Mouse (Mus musculus) megakaryocyte, adult 5-6 weeks (primary cell): ENCODE measurements around the gene Zap70. TPM values are rescaled to one million over a fixed set of nuclear protein-coding genes. Genes with fewer than 3 reads are reported as not detected.
A peak's percentile ranks its signal among the peaks of the same experiment; 100 is the strongest.

Experiments used
- ATAC-seq: 2 replicates; pipeline ENCODE4 v1.8.0; 2016; ENCODE audit warnings: mild to moderate bottlenecking, inconsistent platforms; ENCODE audit not compliant: poor library complexity, severe bottlenecking
- total RNA-seq, 2 experiments: library from RNA; stranded (forward) in 1 of 2; stranded (reverse) in 1 of 2; fragments of 153-499, 151-499 nt in 1 of 2; fragments of 221-1000, 200-1000 nt in 1 of 2; gene quantifications; 2 replicates each; pipeline versions ENCODE4 v1.2.3 to v1.2.4; 2015 to 2017

The Zap70 gene
- 0.71 and 1.7 TPM in 2 replicates for total RNA-seq (2015)
- total RNA-seq (2017): 0.77 and 1.5 TPM in 2 replicates

DNA sequence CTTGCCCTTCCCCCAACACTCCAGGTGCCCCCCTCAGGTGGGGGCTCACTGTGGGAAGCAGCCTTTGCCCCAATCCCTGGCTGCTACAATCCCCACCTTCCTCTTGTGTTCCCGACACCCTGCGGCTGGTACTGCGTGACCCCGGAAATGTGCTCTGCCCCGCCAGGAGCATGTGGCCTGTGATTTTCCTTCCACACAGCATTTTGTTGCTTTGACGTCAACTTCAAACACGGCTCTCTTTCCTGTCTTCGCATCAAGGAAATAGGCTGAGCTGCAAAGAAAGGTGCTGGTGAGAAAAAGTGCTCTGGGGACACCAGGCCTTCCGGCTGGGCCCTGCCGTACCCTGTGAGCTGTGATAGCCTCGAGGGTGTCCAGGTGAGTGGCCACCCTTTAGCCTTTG, at the start of gene Zap70:
Zap70 (plus strand) TSS at position 231 of the 400 bp plus-strand sequence.
- peak; percentile 52 for ATAC-seq

DNA sequence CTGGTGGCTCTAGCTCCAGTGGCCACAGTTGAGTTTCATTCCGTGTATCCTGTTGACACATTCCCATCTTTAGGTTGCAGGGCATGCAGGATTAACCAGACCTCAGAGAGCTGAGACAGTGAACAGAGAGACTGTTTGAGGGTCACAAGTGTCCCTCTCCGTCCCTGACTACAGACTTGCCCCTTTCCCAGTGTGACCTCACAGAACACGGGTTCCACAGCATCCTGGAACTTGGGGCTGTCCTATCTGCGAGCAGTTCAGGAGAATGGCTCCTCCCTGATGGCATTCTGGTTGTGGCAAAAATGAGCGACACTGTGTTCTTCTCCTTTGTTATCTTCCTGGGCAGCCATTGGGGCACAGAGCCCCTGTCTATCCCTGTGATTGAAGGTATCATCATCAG, 47.3 kb upstream of the Zap70 start, which contains the start of gene Actr1b:
Actr1b (minus strand) TSS at position 112 of the 400 bp plus-strand sequence.
- no peak for ATAC-seq

DNA sequence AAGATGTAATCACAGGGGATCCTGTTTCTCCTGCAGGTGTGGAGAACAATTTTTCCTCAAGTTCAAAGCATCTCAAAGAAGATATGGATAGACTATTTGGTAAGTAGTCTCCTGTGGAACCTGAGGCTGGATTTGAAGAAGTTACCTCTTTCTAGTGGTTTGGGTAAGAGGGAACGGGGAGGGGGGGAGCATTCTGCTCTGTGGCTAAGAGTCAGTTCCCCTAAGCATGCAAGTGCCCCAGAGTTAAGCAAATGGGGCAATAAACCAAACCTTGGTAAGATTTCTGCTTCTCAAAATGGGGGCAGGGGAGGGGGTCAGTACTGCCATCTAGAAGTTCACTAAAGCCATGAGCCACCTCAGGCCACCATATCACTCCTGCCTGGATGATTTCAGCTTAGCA, 42.8 kb upstream of the Zap70 start:
- ATAC-seq: peak; percentile 74

DNA sequence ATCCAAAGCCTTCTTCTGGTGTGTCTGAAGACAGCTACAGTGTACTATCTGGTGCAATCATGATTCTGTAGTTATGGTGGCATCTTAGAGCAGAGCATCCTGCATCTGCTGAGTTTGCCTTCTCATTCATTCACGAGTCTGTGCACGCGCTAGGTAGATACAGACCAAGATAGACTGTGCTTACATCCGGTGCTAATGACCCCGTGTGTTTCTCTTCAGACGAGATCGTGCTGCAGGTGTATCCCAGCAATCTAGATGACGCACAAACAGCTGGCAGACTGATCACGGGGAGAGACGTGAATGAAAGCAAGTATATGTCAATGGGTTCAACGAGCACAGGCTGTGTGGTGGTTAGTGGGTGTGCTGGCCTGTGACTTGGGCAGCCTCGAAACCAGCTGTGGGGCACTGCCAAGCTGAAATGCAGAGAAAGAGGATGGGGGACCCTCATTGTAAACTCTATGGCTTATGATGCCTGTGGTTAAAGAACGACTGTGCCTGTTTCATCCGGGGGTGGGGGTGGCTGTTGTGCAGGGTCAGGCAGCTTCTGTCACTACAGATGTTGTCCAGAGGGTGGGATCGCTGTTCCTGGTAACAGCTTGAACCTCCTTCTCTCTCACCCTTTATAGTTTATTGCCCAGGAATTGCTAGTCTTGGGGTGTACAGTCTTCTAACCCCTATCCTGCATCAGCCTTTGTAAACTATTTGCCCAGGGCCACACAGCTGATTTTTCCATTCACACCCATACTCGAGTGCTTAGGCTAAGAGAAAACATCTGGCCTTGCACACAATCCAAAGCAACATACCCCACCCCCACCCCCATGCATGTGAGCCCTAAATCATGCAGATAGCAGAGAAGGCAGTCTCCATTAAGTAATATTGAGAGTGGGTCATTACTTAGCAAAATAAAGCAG, 38.2 kb upstream of the Zap70 start:
- ATAC-seq: 0 out of 2 replicates have a peak, but pooled peaks have one; percentile 18

DNA sequence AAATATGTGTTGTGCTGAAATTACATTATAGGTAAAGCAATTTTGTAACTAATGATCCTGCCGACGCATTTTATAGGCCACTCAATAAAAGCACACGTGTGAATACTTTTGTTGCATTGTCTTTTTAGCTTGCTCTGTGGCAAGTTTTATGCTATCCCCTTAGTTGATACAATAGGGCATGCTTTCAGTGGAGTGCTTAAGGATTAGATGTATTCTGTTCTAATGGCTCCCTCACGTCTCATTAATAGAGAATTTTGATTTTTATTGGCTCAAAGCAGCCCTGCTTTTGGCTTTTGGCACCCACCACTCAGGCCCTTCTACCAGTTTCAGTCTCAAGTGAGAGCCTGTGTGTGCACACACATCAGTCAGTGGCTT, 37.6 kb upstream of the Zap70 start:
- no peak for ATAC-seq

DNA sequence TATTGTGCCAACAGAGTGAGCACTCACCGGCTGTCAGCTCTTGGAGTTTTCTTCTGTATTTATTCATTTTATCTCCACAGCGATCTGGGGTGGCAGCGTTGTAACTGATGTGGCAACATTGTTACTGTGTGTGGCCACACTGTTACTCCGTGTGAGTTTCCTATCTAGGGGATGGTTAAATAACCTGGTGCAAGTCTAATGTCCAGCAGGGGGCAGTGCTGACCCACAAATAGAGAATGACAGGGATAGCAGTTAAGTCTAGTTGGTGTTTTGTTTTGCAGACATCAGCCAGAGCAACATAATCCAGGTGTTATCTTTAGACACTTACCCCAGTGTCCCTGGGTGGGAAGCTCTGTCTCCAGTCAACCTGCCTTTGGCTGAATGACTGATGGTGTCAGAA, 24.3 kb upstream of the Zap70 start:
- ATAC-seq: peak; percentile 91

DNA sequence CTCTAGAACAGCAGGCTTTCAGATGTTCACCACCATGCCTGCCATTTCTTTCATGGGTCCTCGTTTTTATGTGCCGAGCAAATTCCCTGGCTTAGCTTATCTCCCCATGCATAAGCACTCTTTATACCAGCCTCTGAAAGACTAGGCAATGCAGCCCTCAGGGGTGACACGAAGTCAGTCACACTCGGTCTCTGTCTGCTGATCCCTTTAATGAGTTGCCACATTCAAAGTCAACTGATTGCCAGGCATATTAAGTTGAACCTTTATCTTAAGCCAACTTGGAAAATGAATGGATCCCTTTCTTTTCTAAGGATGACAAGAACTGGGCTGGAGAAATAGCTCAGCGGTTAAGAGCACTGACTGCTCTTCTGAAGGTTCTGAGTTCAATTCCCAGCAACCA, 22.4 kb upstream of the Zap70 start:
- no peak for ATAC-seq

DNA sequence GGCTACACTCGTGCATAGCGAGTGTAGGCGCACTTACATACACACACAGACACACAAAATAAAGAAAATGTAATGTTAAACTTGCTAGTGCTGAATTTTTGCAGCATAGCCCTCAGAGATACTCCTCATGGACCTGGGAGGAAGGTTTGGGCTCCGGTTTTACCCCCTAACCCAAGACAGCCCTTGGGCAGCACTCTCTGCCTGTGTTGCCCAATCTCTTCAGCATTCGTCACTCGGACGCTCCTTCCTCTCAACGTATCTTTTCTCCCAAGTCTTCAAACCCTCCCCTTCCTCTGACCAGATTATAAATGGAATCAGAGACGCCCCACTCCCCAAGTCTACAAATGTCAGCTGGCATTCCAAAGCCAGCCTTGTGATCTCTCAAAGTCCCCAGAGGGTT, 18.6 kb upstream of the Zap70 start:
- ATAC-seq: no peak

DNA sequence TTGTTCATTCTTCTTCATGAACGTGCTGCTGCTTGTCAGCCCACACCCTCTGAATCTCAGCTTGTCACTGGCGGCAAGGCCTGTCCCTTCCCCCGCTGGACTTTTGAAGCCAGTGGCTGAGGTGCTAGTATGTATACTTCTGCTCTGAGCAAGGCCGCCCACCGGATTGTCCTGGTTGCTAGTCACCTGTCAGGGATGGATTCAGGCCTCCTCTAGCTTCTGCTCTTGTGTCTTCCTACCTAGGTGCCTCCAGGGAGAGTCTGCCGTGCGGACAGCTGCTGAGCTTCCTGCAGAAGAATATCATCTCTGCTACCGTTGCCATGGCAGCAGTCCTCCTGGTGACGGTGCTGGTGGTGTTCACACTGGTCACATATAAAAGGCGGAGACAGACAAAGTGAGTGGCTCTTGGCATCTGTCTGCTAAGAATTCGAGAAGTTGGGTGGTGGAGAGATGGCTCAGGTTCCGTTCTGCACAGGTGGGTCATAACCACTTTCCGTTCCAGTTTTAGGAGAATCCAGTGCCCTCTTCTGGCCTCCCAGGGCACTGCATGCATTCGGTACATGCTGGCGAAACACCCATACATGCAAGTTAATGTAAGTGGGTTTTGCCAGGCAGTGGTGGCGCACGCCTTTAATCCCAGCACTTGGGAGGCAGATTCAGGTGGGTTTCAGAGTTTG, 17.2 kb upstream of the Zap70 start:
- peak; percentile 80 for ATAC-seq

DNA sequence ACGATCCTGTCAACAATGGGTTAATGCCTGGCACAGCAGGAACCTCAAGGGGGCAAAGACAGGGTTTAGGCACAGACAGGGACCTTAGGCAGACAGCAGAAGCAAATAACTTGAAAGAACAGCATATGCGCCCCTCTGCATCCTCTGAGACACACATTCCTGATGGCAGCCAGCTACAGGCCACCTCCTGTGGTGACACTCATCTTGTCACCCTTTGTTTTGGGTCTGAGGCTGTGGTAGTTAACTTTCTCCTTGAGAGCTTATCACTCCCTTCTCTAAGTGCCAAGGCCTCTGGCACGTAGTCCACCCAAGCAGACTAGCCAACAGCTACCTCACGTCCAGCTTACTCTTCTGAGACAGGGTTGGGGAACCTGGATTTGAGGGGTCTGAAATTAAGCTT, 15.9 kb upstream of the Zap70 start:
- no peak for ATAC-seq

DNA sequence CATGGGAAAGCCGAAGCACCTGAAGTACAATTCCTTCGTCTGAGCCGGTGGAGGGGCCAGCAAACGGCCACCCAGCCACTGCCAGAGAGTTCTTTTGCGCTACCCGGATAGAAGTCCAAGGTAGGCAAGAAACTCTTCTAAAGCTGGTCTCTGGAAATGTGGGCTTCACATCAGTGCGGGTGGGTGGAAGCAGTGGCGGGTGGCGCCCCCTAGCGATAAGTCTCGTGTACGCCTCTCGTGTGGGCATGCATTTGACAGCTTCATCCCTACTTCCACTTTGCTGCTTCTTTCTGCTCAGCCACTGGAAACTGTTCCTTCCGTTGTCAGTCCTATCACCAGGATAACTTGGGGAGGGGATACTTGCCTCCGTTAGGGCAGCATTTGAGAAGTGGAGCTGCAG, 15.1 kb upstream of the Zap70 start:
- ATAC-seq: no peak

DNA sequence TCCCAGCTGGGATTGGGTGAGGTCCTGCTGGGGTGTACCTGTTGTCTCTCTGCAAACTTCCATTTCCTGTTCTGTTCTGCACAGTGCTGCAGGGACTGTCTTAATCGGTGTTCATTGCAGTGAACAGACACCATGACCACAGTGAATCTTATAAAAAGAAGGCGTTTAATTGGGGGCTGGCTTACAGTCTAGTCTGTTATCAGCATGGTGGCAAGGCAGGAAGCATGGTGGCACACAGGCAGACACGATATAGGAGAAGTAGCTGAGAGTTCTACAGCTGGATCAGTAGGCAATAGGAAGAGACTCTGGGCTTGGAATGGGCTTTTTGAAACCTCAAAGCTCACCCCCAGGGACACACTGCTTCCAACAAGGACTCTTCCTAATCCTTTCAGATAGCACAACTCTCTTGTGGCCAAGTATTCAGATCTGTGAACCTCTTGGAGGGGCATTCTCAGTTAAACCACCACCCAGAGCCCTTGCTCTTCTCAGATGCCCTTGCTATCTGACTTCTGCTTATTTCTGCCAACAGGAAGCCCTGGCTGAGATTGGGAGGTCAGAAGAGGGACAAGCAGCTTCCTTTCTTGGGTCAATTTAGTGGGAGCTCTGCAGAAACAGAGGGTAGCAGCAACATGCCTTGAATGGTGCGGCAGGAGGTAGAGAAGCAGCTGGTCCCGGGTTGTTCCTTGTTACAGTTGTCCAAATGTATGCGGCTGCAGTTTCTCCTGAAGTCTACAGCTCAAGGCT, 7.5 kb upstream of the Zap70 start:
- no peak for ATAC-seq

DNA sequence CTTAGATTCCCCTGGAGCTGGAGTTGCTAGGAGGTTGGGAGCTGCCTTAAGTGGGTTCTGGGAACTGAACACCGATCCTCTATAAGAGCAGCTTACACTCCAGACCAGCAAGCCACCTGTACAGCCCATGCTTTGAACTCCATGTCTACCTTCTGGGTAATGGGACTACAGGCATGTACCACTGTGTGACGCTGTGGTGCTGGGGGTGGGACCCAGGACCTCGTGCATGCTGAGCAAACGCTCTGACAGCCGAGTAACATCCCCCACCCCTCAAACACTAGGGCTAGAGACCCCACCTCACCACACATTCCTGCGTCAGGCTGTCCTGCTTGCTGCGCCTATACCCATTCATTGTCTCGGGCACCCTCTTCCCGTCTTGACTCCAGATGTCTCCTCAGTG, 3.0 kb upstream of the Zap70 start:
- no peak for ATAC-seq

DNA sequence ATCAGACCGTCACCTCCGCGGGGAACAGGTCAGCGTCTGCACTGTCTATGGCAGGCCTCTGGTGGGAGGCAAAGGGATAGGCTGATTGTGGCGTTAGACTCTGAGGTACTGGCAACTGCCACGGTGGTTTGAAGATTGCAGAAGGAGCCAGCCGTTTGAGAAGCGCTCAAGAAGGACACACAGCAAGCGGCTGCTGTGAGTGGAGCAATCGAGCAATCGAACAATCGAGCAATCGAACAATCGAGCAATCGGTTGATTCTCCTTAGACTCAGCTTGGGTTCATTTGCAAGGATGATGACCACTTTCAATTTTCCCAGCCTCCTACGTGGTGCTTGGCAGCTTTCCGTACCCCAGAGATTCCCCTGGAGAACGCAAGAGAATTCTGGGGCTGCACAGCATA, 2.5 kb upstream of the Zap70 start:
- ATAC-seq: no peak

DNA sequence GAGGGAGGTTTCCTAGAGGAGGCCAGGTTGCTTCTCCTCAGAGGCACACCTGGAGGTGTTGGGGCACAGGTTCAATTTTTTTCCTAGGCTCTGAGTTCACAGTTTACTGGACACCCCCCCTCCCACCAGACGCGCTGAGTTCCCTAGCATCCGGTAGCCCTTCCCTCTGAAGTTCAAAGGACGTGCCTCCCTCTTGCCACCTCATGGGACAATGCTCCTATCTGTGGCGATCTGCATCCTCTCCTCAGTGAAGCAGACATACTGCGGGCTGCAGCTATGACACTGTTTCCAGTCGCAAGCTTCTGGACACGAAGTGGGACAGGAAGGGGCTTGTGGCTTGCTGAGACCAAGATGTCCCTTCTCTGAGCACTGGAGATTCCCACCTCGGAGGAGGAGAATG, 1.2 kb upstream of the Zap70 start:
- no peak for ATAC-seq

DNA sequence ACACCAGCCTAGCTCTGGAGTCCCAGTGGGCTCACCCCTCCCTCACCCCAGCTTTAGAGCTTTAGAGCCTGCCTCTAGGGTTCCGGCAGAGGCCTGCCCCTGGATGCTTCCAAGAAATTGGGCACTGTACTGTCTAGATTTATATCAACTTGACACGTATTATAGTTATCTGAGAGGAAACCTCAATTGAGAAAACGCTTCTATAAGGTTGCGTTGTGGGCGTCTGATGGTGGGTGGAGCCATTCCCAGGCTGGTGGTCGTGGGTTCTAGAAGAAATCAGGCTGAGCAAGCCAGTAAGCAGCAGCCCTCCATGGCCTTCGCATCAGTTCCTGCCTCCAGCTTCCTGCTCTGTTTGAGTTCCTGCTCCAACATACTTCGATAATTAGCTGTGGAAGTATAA, 537 bp upstream of the Zap70 start:
- no peak for ATAC-seq

DNA sequence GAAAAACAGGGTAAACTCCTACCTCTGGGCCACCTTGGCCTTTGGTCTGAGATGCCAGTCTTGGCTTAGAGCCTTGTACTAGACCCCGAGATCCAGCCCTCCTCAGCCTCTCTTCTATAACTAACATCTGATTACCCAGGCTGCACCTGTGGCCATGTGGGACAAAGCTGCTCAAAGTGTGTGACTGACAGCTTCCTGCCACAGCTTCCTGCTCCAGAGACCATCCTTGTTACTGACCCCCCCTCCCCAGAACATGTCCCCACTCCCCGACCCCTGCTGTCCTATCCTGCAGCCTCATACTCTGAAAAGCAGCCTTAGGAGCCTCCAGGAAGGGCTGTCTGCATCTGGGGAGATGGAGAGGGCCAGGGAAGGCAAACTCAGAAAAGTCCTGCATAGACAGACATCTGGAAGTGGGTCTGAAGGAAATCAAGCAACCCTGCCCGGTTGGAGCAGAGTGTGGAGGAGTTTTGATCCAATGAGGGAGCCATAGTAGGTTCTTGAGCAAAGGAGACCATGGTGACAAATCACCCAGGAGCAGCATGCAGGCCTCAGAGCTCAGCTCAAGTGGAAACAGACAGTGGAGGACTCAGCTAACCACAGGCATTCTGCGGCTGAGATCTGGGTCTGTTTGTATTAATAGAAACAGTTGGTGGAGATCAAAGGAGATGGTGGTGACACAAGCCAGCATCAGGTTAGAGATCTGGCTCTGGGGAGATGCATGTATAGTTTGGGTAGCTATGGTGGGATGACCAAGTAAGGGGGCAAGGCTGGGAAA, 5.0 kb downstream of the Zap70 start:
- ATAC-seq: peak; percentile 54

DNA sequence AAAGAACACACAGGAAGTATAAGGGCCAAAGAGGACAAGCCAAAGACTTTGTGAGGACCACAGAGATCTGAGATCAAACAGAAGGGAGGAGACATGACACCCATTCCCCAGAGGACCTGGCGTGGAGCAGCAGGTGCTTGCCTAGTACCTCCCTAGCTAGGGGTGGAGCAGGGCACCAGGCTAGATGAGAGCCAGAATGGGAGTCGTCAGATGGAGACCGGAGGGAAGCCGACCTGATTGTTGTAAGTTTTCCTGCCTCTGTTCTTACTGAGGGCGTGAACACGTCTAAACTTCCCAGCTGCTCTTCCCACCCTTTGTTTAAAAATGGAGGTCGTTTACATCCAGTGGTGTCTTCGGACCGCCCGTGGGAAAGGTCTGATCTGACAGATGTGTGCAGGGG, 5.7 kb downstream of the Zap70 start:
- ATAC-seq: no peak

DNA sequence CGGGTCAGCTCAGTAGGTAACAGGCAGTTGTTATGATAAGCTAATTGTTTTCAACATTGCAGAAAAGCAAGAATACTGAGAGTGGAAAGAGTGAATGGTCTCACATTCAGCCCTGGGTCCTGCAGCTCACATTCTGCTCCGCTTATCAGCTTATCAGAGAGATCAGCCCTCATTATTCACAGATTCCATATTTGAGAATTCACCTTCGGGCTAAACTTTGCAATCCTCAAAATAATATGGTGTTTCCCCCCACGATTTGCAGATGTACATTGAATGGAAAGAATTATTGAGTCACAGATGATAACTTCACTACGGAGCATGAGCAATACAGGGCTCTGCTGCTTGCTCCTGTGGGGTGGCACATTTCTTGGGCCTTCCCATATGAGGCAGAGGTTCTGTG, 7.2 kb downstream of the Zap70 start:
- ATAC-seq: no peak

DNA sequence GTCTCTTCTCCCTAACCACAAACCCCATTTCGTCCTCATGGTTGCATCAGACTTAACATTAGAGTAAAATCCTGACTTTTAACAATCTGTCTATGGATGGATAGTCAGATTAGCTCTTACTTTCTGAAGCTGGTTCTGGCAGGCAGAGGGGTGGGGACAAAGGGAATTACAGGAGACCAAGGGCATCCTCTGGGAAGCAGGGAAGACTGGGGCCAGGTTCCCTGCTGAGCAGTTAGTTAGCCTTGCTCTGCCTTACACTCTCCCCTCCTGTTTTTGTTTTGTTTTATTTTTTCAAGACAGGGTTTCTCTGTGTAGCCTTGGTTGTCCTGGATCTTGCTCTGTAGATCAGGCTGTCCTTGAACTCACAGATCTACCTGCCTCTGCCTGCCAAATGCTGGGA, 8.4 kb downstream of the Zap70 start:
- ATAC-seq: no peak

DNA sequence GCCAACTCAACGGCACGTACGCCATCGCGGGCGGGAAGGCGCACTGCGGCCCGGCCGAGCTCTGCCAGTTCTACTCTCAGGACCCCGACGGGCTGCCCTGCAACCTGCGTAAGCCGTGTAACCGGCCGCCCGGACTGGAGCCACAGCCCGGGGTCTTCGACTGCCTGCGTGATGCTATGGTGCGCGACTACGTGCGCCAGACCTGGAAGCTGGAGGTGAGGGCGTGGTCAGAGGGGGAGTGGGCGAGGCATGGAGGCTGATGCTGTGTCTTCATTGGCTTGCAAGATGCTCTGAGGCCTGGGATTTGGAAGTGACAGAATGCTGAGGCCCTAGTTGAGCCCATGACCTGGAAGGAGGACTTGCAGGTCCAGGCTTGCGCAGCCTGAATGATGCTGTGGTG, 9.4 kb downstream of the Zap70 start:
- no peak for ATAC-seq
